Mouse (Mus musculus) hindbrain, embryonic 16.5 days (tissue): ENCODE measurements around the gene Hgf. TPM values are rescaled to one million over a fixed set of nuclear protein-coding genes. Genes with fewer than 3 reads are reported as not detected.

Experiments used
- ATAC-seq: fragments of 200-750 bp; cut with Nextera tagmentation; 2 replicates; pipeline ENCODE4 v1.8.0; 2017; ENCODE audit warnings: moderate TSS enrichment, moderate library complexity
- H3K27ac ChIP-seq: fragments of 300-500 bp; sonication (generic); 2 replicates; pipeline ENCODE4 v1.5.1; 2014; ENCODE audit warnings: low read depth, mild to moderate bottlenecking, control low read depth, low read length, moderate library complexity
- H3K27me3 ChIP-seq: fragments of 300-500 bp; sonication (generic); replicated peaks from 2 replicates; pipeline ENCODE4 v1.6.1; 2014; ENCODE audit warnings: low read length; ENCODE audit not compliant: control insufficient read depth, insufficient read depth
- H3K36me3 ChIP-seq: fragments of 300-500 bp; sonication (generic); 2 replicates; pipeline ENCODE4 v1.6.1; 2014; ENCODE audit warnings: mild to moderate bottlenecking, low read length, moderate library complexity, mixed read lengths; ENCODE audit not compliant: control insufficient read depth, insufficient read depth
- H3K4me1 ChIP-seq: fragments of 300-500 bp; sonication (generic); 2 replicates; pipeline ENCODE4 v1.6.1; 2014; ENCODE audit warnings: low read depth, low read length; ENCODE audit not compliant: control insufficient read depth, insufficient read depth
- H3K4me2 ChIP-seq: fragments of 300-500 bp; sonication (generic); 2 replicates; pipeline ENCODE4 v1.6.1; 2014; ENCODE audit warnings: mild to moderate bottlenecking, low read length, control low read depth, moderate library complexity
- H3K4me3 ChIP-seq: fragments of 300-500 bp; sonication (generic); 2 replicates; pipeline ENCODE4 v1.5.1; 2014; ENCODE audit warnings: mild to moderate bottlenecking, low read length, control low read depth, moderate library complexity
- H3K9ac ChIP-seq: fragments of 300-500 bp; sonication (generic); 2 replicates; pipeline ENCODE4 v1.6.1; 2014; ENCODE audit warnings: low read depth, mild to moderate bottlenecking, control low read depth, low read length, moderate library complexity
- H3K9me3 ChIP-seq: fragments of 300-500 bp; sonication (generic); 2 replicates; pipeline ENCODE4 v1.6.1; 2014; ENCODE audit warnings: mild to moderate bottlenecking, low read length, moderate library complexity; ENCODE audit not compliant: control insufficient read depth
- WGBS: fragments of 180-500 bp; shearing (Covaris S2); extraction: QIAGEN DNeasy Blood & Tissue Kit; methylation state at CpG from one replicate; pipeline ENCODE4 v1.1.7; 2014; 5-methylcytosine and 5-hydroxymethylcytosine counted together
- polyA plus RNA-seq: library from polyadenylated mRNA; unstranded; fragments of >200 nt; fragmentation: Nextera tagmentation; extraction: Ambion mirVana; gene quantifications from 2 replicates; pipeline ENCODE4 v1.2.1, GENCODE M21; 2015

The Hgf gene
- 0.42 and 0.48 TPM in 2 replicates for polyA plus RNA-seq

DNA sequence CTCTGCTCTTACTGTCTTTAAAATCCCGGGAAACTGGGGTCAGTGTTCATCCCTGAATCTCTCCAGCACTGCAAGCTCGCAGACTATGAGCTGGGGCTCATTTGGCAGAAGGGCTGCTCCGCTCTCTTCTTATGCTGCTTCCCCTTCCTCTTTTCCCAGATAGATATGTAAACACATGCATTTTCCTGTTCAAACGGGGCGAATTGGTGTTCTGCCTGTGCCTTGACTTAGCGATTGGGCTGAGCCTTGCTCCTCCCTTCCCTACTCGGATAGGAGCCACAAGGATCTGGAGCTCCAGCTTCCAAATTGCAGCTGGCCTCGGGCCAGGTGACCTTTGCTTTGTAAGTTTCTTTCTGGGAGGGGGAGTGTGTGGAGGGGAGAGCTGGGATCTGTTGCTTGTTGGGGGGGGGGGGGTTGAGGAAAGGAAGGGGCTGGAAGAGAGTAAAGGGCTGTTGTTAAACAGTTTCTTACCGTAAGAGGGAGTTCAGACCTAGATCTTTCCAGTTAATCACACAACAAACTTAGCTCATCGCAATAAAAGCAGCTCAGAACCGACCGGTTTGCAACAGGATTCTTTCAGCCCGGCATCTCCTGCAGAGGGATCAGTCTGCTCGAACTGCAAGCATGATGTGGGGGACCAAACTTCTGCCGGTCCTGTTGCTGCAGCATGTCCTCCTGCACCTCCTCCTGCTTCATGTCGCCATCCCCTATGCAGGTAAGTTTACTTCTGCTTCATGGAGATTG, at the start of gene Hgf:
Gene Hgf (plus strand): TSS at position 192 of the 744 bp plus-strand sequence.
- no peaks in the 10 kb centered on the region for H3K27me3 ChIP-seq
- H3K4me2 ChIP-seq, result peak within 1 kb of the TSS; percentile 52
- peak; percentile 70 for ATAC-seq
- H3K27ac ChIP-seq, result no peak within 1 kb of the TSS
- H3K9me3 ChIP-seq, result no peaks in the 10 kb centered on the region
- 13% methylated on average over 16 of the region's 16 CpGs for WGBS
- H3K9ac ChIP-seq, result peak within 1 kb of the TSS; percentile 13; the same call in 1 of the 2 replicates
- no peaks in the 10 kb centered on the region for H3K36me3 ChIP-seq
- H3K4me3 ChIP-seq, result peak within 1 kb of the TSS; percentile 27
- H3K4me1 ChIP-seq, result 0 out of 2 replicates have a peak, but pooled peaks cover 2% of the 10 kb centered on the region

DNA sequence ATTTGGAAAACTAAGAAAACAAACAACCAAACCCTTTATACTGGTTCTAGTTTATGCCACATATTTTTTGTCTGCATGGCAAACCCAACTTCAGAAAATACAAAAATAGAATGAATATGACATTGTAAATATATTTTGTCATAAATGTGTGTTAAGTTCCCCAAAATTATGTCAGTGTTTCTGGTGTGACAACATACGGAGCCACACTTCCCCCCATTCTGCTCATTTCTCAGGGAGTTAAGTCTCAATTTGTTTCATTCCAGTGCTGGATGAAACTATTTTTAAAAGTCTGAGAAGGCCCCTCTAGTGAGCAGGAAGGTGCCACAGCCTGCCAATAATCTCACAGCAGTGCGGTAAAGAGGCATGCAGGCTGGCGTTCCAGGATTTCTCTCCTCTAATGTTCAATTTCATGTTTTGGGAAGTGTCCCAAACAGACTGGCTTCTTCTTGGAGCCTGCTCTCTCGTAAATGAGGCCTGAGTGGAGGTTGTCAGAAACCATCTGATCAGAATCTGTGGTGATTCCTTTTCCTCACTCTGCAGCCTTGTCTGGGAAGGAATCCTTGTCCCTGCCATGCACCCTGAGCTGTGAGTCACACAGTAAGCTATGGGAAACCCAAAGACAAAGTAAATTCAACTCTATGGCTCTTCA, 46.5 kb upstream of the Hgf start:
- Histone ChIP-seq H3K9me3 (no peaks in the 10 kb centered on the region), H3K4me2 (no peak overlapping the region), H3K4me3 (no peak overlapping the region), H3K9ac (no peak overlapping the region), H3K36me3 (no peaks in the 10 kb centered on the region), H3K27ac (no peak overlapping the region), H3K27me3 (no peaks in the 10 kb centered on the region), H3K4me1 (no peaks in the 10 kb centered on the region)
- no peak for ATAC-seq
- WGBS, result 77% methylated on average over 4 of the region's 4 CpGs

- Histone ChIP-seq H3K9me3 (no peaks in the 10 kb centered on the region), H3K4me3 (no peak overlapping the region), H3K36me3 (no peaks in the 10 kb centered on the region), H3K4me2 (no peak overlapping the region), H3K4me1 (no peaks in the 10 kb centered on the region), H3K27ac (no peak overlapping the region), H3K27me3 (no peaks in the 10 kb centered on the region), H3K9ac (no peak overlapping the region)
- WGBS, result 91% methylated on average over 3 of the region's 3 CpGs
- ATAC-seq, result no peak
Observed at GRCm38 (mm10) chr5:16531619-16532277, 21.5 kb upstream of the Hgf start.

GRCm38 (mm10) chr5:16538067-16538466, 15.2 kb upstream of the Hgf start:
- Histone ChIP-seq H3K36me3 (no peaks in the 10 kb centered on the region), H3K4me2 (no peak overlapping the region), H3K4me1 (no peaks in the 10 kb centered on the region), H3K27me3 (no peaks in the 10 kb centered on the region), H3K4me3 (no peak overlapping the region), H3K9me3 (no peaks in the 10 kb centered on the region), H3K9ac (no peak overlapping the region), H3K27ac (no peak overlapping the region)
- no peak for ATAC-seq
- 75% methylated on average over 2 of the region's 2 CpGs for WGBS

GRCm38 (mm10) chr5:16541561-16542116, 11.7 kb upstream of the Hgf start:
- no peaks in the 10 kb centered on the region for H3K9me3 ChIP-seq
- no peak overlapping the region for H3K4me3 ChIP-seq
- H3K27me3 ChIP-seq, result no peaks in the 10 kb centered on the region
- no peaks in the 10 kb centered on the region for H3K4me1 ChIP-seq
- H3K4me2 ChIP-seq, result no peak overlapping the region
- H3K27ac ChIP-seq, result no peak overlapping the region
- no peaks in the 10 kb centered on the region for H3K36me3 ChIP-seq
- 26% methylated on average over 2 of the region's 2 CpGs for WGBS
- ATAC-seq, result no peak
- no peak overlapping the region for H3K9ac ChIP-seq

GRCm38 (mm10) chr5:16547490-16547889, 5.8 kb upstream of the Hgf start:
- Histone ChIP-seq H3K27me3 (no peaks in the 10 kb centered on the region), H3K9me3 (no peaks in the 10 kb centered on the region), H3K9ac (no peak overlapping the region), H3K4me1 (no peaks in the 10 kb centered on the region), H3K4me2 (no peak overlapping the region), H3K27ac (no peak overlapping the region), H3K36me3 (no peaks in the 10 kb centered on the region), H3K4me3 (no peak overlapping the region)
- no peak for ATAC-seq
- 89% methylated on average over 3 of the region's 3 CpGs for WGBS

- Histone ChIP-seq H3K27ac (no peak overlapping the region), H3K4me1 (0 out of 2 replicates have a peak, but pooled peaks cover 2% of the 10 kb centered on the region), H3K36me3 (no peaks in the 10 kb centered on the region), H3K9me3 (no peaks in the 10 kb centered on the region), H3K4me2 (no peak overlapping the region), H3K9ac (no peak overlapping the region), H3K27me3 (no peaks in the 10 kb centered on the region), H3K4me3 (no peak overlapping the region)
- 66% methylated on average over 4 of the region's 4 CpGs for WGBS
- no peak for ATAC-seq
Observed at GRCm38 (mm10) chr5:16552647-16553046, 648 bp upstream of the Hgf start.

DNA sequence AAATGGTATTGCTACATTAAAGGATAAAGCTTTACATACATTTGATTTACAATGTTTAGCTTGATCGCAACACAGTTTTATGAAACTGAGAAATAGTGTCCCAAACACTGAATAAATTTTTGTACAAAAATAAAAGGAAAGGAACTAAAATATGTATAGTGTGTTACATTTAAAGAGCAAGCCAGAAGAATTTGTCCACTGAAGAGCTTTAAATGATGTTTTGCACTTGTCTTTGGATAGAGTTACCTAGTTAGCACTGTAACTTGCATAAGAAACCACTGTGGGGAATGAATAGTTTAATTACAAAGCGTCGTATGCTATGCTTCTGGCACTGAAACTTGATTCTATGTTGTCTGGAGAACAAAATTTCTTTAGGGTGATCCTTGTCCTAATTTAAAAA, 7.0 kb downstream of the Hgf start:
- H3K9ac ChIP-seq, result no peak overlapping the region
- H3K4me1 ChIP-seq, result no peaks in the 10 kb centered on the region
- no peak overlapping the region for H3K27ac ChIP-seq
- H3K4me3 ChIP-seq, result no peak overlapping the region
- WGBS, result 84% methylated on average over 3 of the region's 3 CpGs
- ATAC-seq, result no peak
- no peak overlapping the region for H3K4me2 ChIP-seq
- no peaks in the 10 kb centered on the region for H3K36me3 ChIP-seq
- no peaks in the 10 kb centered on the region for H3K27me3 ChIP-seq
- H3K9me3 ChIP-seq, result no peaks in the 10 kb centered on the region

DNA sequence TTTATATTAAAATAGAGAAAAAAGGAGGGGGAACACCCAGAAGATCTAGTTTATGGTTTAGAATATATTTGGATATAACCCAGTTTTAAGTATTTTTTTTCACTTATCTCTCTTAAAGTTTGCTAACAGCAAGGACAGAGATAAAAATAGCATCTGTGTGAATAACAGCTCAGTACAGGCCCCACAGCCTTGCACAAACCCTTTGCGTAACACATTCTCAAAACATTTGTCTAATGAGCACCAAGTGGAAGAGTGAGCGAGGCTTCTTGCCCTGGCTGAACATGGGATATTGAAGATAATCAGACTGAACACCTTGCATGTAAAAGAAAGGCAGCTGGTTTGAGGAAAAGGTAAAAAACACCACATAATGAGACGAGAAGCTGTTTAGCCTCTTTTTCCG, 15.7 kb downstream of the Hgf start:
- H3K9ac ChIP-seq, result no peak overlapping the region
- no peaks in the 10 kb centered on the region for H3K9me3 ChIP-seq
- H3K27ac ChIP-seq, result no peak overlapping the region
- ATAC-seq, result no peak
- no peaks in the 10 kb centered on the region for H3K36me3 ChIP-seq
- no peaks in the 10 kb centered on the region for H3K27me3 ChIP-seq
- no peaks in the 10 kb centered on the region for H3K4me1 ChIP-seq
- WGBS, result 84% methylated on average over 4 of the region's 4 CpGs
- no peak overlapping the region for H3K4me2 ChIP-seq
- no peak overlapping the region for H3K4me3 ChIP-seq
